Mouse (Mus musculus): ENCODE results near the gene Grin3b.
A peak's percentile ranks its signal among the peaks of the same experiment; 100 is the strongest.

The Grin3b gene

DNA sequence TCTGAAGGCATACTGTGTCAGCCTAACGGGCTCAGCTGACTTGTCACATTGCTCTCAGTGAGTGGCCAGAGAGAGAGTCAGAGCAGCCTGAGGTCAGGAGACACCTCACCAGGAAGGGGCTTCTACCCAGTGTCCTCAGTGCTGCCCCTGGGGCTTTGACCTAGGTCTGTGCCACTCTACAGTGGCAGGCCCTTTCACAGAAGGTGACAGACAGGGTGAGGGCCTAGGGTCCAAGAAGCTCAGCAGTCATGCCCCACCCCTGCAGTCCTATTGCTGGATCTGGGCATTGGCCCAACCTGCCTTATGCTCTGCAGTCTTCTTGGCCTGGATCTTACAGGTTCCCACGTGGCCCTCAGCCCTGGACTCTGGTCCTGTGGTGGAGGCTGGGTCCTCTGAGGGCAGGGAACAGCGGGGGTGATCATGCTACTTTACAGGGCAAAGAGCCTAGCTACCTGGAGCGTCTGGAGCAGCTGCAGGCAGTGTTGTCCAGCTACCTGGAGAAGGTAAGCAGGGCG, 3.6 kb upstream of the Grin3b start:
- no peak for ATAC-seq (ENCODE audit: low TSS enrichment)

- ATAC-seq (ENCODE audit: low TSS enrichment): no peak
These were observed 2.3 kb upstream of the Grin3b start for GRCm38 (mm10) chr10:79968181-79968580.

GRCm38 (mm10) chr10:79969124-79969568, 1.4 kb upstream of the Grin3b start:
- ATAC-seq (ENCODE audit: low TSS enrichment): no peak; the same call in 1 of the 2 replicates

- ATAC-seq (ENCODE audit: low TSS enrichment): no peak
These were observed 625 bp downstream of the Grin3b start for GRCm38 (mm10) chr10:79971183-79971497.

DNA sequence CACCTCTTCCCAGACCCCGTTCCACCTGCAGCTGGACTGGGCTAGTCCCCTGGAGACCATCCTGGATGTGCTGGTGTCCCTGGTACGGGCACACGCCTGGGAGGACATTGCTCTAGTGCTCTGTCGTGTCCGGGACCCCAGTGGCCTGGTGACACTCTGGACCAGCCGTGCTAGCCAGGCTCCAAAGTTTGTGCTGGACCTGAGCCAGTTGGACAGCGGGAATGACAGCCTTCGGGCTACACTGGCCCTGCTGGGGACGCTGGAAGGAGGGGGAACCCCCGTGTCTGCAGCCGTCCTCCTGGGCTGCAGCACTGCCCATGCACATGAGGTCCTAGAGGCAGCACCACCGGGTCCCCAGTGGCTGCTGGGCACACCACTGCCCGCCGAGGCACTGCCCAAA, 2.3 kb downstream of the Grin3b start:
- no peak for ATAC-seq (ENCODE audit: low TSS enrichment)

GRCm38 (mm10) chr10:79974087-79974486, 3.6 kb downstream of the Grin3b start:
- ATAC-seq (ENCODE audit: low TSS enrichment): no peak

DNA sequence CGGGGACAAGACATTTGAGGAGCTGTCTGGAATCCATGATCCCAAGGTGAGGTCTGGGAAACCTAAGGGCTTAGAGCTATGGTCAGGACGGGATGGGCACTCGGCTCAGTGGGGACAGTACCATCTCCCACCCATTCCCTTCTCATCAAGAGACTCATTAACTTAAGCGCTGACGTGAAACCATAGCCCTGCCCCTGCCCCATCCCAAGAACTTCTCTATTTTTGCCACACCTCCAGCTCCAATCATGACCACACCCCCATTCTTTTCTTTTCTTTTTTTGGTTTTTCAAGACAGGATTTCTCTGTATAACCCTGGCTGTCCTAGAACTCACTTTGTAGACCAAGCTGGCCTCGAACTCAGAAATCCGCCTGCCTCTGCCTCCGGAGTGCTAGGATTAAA, 4.2 kb downstream of the Grin3b start:
- no peak for ATAC-seq (ENCODE audit: low TSS enrichment)

- ATAC-seq (ENCODE audit: low TSS enrichment): no peak
These were observed 5.7 kb downstream of the Grin3b start for GRCm38 (mm10) chr10:79976071-79976721.

DNA sequence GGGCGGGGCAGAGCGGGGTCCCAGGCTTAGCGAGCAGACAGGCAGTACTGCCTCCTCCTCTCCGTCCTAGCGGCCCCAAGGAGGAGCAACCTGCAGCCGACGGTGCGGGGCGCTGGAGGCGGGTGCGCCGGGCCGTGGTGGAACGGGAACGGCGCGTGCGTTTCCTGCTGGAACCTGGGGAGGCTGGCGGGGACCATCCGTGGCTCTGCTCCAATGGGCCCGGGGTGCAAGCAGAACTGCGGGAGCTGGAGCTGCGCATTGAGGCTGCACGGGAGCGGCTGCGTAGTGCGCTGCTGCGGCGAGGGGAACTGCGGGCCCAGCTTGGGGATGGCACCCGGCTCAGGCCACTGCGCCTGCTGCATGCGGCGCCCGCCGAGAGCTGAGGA, 6.2 kb downstream of the Grin3b start:
- no peak for ATAC-seq (ENCODE audit: low TSS enrichment)

- ATAC-seq (ENCODE audit: low TSS enrichment): no peak
These were observed 6.8 kb downstream of the Grin3b start for GRCm38 (mm10) chr10:79977324-79977723.

DNA sequence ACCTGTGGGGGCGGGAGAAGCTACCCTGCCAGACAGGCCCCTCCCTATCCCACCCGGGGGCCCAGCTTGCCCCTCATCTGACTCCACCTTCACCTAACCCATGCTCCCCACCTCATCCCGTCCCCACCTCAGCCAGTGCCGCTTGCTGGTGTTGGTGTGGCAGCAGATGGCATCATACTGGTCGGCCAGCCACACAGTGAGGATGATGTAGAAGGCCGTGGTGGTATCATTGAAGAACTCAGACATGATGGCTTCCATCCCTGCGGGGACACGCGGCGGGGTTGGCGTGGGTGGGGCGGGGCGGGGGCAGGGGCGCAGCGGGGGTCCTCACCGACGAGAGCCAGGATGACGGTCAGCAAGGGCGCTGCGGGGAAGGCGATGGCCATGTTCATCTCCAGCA, 7.5 kb downstream of the Grin3b start:
- ATAC-seq (ENCODE audit: low TSS enrichment): no peak

DNA sequence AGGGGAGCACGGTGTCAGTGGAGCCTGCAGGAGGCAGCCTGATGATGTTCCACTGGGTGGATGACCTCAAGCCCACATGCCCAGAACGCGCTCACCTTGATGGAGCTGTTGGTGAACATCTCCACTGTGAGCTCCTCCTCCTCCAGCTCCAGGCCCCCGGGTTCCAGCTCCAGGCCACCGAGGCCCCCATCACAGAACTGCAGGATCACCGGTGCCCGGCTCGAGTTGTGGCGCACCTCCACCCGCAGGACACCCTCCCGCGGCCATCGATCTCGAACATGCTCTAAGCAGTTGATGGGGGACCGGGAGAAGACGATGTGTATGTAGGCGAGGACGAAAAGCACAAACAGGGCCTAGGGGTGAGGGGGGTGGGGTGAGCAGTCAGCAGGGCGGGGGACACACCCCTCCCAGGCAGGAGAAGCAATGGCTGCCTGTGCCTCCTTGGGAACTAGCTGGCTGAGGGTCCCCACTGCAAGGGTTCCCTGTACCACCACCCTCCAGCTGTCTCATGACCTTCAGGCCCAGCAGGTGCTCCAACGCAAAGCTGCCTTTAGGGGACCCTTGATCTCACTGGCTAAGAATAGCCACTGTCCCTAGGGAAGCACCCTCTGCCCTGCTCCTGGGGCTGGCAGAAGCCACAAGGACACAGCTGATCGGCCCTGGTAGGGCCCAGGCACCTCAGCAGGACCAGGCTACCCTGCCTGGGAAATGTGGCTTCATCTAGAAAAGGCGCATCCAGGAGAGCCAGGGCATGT, 9.1 kb downstream of the Grin3b start:
- ATAC-seq (ENCODE audit: low TSS enrichment): no peak

GRCm38 (mm10) chr10:79983205-79983604, 12.7 kb downstream of the Grin3b start:
- ATAC-seq (ENCODE audit: low TSS enrichment): no peak

DNA sequence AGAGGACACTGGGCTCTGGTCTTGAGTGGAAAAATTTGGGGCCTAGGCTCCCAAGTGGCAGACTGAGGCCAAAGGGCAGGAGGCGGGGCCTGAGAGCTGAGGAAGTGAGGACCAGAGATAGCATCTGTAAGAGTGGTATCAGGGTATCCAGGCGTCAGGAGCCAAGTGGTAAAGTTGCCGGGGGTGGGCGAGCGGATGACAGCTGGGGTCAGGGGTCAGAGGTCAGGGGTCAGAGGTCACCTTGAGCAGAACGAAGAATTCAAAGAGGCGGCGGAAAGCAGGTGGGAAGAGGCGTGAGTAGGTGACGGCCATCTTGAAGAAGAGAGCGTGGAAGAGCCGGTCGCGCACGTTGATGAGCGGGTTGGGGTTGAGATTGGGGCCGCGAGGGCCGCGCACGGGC, 13.2 kb downstream of the Grin3b start:
- no peak for ATAC-seq (ENCODE audit: low TSS enrichment)

DNA sequence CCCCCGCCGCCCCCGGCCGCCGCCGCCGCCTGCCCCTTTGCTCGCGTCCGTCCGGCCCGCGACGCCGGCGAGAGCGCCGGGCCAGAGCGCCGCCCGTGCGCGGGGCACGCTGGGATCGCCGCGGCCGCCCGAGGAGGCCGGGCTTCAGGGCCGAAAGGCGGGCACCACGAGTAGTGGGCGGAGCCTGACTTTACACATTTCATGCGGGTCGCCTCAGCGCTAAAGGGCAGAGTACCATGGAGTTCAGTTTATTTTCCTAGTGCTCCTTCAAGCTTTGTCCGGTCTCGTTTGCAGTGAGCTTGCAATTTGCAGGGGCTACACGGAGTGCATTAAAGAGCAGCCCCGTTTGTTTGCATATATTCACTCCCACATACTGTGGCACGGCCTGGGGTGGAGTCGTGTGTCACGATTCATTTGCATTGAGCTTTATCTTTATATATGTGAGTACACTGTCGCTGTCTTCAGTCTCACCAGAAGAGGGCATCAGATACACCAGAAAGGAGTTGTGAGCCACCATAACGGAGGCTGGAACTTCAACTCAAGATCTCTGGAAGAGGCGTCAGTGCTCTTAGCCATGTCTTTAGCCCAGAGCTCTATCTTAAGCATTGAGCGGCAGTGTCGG, 13.8 kb downstream of the Grin3b start, which contains the start of gene Tmem259:
Gene Tmem259, minus strand, starts transcription at position 136 of the 622 bp plus-strand sequence.
- ATAC-seq (ENCODE audit: low TSS enrichment): peak; percentile 42

GRCm38 (mm10) chr10:79984871-79985270, 14.4 kb downstream of the Grin3b start:
- ATAC-seq (ENCODE audit: low TSS enrichment): peak; percentile 79

DNA sequence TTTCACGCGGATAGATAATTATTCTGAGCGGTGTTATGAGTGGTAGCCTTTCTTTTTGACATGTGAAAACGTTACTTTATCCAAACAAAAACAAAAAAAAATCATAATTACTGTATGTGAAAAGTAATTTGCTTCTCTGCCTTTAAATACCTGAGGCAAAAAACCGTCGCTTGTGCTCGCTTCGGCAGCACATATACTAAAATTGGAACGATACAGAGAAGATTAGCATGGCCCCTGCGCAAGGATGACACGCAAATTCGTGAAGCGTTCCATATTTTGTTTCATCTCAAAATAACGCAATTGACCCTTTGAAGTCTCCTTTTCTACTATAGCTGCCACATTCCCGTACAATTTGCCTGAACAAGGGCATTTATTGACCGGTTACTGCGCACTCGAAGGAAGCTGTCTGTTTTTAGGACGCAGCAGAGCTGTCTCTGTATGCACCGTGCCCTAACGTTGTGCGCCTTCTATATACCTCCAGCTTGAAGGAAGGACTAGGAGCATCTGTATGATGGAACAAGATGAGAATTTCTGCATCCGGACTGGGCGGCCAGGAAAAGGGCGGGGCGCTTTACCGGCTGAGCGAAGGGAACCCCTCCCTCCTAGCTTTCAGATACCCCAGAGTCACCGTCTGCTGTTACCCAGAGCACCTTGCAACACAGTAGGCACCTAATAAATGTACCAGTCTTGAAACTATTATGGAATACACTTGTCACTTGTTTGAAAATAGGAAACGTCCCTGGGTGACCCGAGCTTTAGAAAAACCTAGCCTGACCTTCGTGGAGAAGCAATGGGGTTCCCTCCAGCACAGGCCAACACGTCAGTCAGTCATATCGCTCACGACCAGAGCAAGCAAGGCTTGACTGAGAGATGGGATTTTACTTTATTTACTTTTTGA, 15.1 kb downstream of the Grin3b start:
- ATAC-seq (ENCODE audit: low TSS enrichment): peak; percentile 25; the same call in 1 of the 2 replicates

GRCm38 (mm10) chr10:79986232-79986878, 15.8 kb downstream of the Grin3b start:
- no peak for ATAC-seq (ENCODE audit: low TSS enrichment)

DNA sequence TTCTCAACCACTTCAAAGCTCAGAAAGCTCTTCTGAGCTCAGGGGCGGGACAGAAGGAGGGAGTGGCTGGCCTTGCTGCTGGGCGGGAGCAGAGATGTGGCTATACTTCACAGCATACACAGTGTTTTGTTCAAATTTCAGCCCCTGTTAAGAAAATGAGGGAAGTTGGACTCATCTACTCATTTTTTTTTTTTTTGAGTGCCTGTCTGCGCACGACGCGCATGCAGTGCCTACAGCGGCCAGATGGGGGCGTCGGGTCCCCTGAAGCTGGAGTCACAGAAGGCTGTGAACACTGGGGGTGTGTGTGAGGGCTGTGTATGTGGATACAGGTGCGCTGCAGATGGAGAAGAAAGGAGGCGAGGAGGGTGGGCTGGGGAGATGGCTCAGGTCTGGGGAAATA, 16.4 kb downstream of the Grin3b start:
- no peak for ATAC-seq (ENCODE audit: low TSS enrichment)

DNA sequence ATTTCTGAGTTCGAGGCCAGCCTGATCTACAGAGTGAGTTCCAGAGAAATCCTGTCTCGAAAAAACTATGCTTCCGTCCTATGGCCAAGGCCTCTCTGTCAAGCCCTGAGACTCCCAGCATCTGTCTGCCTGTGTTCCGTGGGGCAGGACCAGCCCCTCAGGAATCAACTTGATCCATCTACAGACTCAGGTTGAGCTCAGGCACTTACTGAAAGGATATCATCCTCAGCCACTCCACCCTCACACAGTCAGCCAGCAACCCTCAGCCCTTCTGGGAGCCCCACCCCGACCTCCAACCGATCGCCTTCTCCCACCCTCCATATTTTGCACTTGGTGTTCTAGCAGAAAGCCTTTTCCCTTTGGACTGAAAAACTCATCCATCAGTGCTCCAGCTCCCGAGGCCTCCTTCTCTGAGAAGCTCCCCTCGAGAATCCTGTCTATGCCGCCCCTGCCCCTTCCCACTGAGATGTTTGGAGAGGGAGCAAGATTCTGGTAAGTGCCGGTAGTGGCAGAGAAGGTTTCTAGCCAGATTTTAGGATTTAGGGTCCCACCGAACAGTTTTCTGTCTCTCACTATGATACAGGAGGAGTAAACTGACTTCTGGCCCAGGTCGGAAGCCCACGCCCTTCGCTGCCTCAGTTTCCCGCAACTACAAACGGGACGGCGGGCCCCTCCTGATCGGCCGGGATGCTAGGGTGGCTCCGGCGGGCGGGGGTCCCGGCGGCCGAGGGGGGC, 17.4 kb downstream of the Grin3b start:
- ATAC-seq (ENCODE audit: low TSS enrichment): no peak
